Mouse (Mus musculus) heart, adult 2 months (tissue): ENCODE measurements around the gene Arih1.

Experiments
- CTCF ChIP-seq: fragments of 200-600 bp; IDR thresholded peaks from 2 replicates; pipeline ENCODE4 v1.8.1; 2022; ENCODE audit warnings: antibody characterized with exemption, mild to moderate bottlenecking, moderate library complexity
- EP300 ChIP-seq: fragments of 200-500 bp; IDR thresholded peaks from 2 replicates; pipeline ENCODE4 v1.6.1; 2011; ENCODE audit warnings: low read depth, low read length, control low read depth; ENCODE audit not compliant: insufficient read depth
- POLR2A ChIP-seq: fragments of 200-500 bp; IDR thresholded peaks from 2 replicates; pipeline ENCODE4 v1.6.1; 2011; ENCODE audit warnings: mild to moderate bottlenecking, low read depth, low read length, control low read depth; ENCODE audit not compliant: insufficient read depth

DNA sequence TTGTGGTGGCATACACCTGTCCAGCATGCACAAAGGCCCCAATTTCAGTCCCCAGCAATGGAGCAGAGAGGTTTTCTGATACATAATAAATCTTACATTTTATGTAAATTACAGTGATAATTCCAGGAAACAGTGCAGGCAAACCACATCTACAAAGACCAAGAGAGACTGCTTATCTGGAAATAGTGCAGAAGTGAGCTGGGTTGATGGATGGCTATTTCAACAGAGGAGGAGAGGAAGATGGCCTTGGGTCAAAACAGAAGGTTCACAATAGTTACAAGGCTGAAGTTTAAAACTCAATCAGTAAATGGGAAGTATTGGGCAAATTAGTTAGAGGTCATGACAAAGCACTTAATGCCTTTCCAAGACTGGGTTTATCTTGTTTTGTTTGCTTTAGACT, 913 bp upstream of the Arih1 start:
- TF ChIP-seq CTCF (no peak), POLR2A (no peak), EP300 (no peak)
